Mouse (Mus musculus): ENCODE results near the gene Slc26a6. TPM values are rescaled to one million over a fixed set of nuclear protein-coding genes. Genes with fewer than 3 reads are reported as not detected.

Slc26a6 gene
- polyA plus RNA-seq, 1 experiment = 17.0 TPM

GRCm38 (mm10) chr9:108832390-108833108, 20.5 kb upstream of the Slc26a6 start:
- Histone ChIP-seq H3K4me3 (replicated peaks; ENCODE audit: extremely low read depth, low read depth, low read length) (peak overlapping the region; percentile 56), H3K4me1 (ENCODE audit: control insufficient read depth, insufficient read depth, low read length) (peaks cover 12% of the 10 kb centered on the region)
- WGBS = 4% methylated on average over 46 of the region's 46 CpGs
- TF ChIP-seq CTCF (IDR thresholded peaks at IDR 0.05; ENCODE audit: insufficient read depth, low read length) (no peak), POLR2A (IDR thresholded peaks at IDR 0.05; ENCODE audit: borderline replicate concordance, extremely low read depth, low read depth, low read length) (no peak)
- peak; percentile 85 for DNase-seq

GRCm38 (mm10) chr9:108842989-108843388, 10.1 kb upstream of the Slc26a6 start:
- 0 out of 2 replicates have a peak, but pooled peaks have one; percentile 3 for TF ChIP-seq CTCF (IDR thresholded peaks at IDR 0.05; ENCODE audit: insufficient read depth, low read length)
- no peak for TF ChIP-seq POLR2A (IDR thresholded peaks at IDR 0.05; ENCODE audit: borderline replicate concordance, extremely low read depth, low read depth, low read length)
- 13% methylated on average over 14 of the region's 14 CpGs for WGBS
- Histone ChIP-seq H3K4me3 (replicated peaks; ENCODE audit: extremely low read depth, low read depth, low read length) (no peak overlapping the region), H3K4me1 (ENCODE audit: control insufficient read depth, insufficient read depth, low read length) (no peaks in the 10 kb centered on the region)
- no peak for DNase-seq

- no peak overlapping the region for H3K4me3 ChIP-seq (replicated peaks; ENCODE audit: extremely low read depth, low read depth, low read length)
- no peaks in the 10 kb centered on the region for H3K4me1 ChIP-seq (ENCODE audit: control insufficient read depth, insufficient read depth, low read length)
- no peak for TF ChIP-seq CTCF (IDR thresholded peaks at IDR 0.05; ENCODE audit: insufficient read depth, low read length)
- TF ChIP-seq POLR2A (IDR thresholded peaks at IDR 0.05; ENCODE audit: borderline replicate concordance, extremely low read depth, low read depth, low read length) = no peak
- no peak for DNase-seq
- WGBS = 73% methylated on average over 5 of the region's 5 CpGs
Measured at GRCm38 (mm10) chr9:108845390-108845789, 7.7 kb upstream of the Slc26a6 start.

- DNase-seq = no peak
- WGBS = 53% methylated on average over 4 of the region's 4 CpGs
- Histone ChIP-seq H3K4me1 (ENCODE audit: control insufficient read depth, insufficient read depth, low read length) (no peaks in the 10 kb centered on the region), H3K4me3 (replicated peaks; ENCODE audit: extremely low read depth, low read depth, low read length) (no peak overlapping the region)
- TF ChIP-seq CTCF (IDR thresholded peaks at IDR 0.05; ENCODE audit: insufficient read depth, low read length) (no peak), POLR2A (IDR thresholded peaks at IDR 0.05; ENCODE audit: borderline replicate concordance, extremely low read depth, low read depth, low read length) (no peak)
Measured at GRCm38 (mm10) chr9:108847374-108847773, 5.7 kb upstream of the Slc26a6 start.

GRCm38 (mm10) chr9:108848419-108848818, 4.7 kb upstream of the Slc26a6 start:
- TF ChIP-seq CTCF (IDR thresholded peaks at IDR 0.05; ENCODE audit: insufficient read depth, low read length) (no peak), POLR2A (IDR thresholded peaks at IDR 0.05; ENCODE audit: borderline replicate concordance, extremely low read depth, low read depth, low read length) (no peak)
- 58% methylated on average over 17 of the region's 17 CpGs for WGBS

GRCm38 (mm10) chr9:108853635-108854240, 655 bp downstream of the Slc26a6 start:
- peaks cover 3% of the 10 kb centered on the region; the same call in 1 of the 2 replicates for H3K4me1 ChIP-seq (ENCODE audit: control insufficient read depth, insufficient read depth, low read length)
- peak overlapping the region; percentile 84 for H3K4me3 ChIP-seq (replicated peaks; ENCODE audit: extremely low read depth, low read depth, low read length)
- 3% methylated on average over 25 of the region's 25 CpGs for WGBS
- TF ChIP-seq POLR2A (IDR thresholded peaks at IDR 0.05; ENCODE audit: borderline replicate concordance, extremely low read depth, low read depth, low read length) (no peak; the same call in 1 of the 2 replicates), CTCF (IDR thresholded peaks at IDR 0.05; ENCODE audit: insufficient read depth, low read length) (peak; percentile 42)
- peak; percentile 84 for DNase-seq

More at GRCm38 (mm10) chr9:108848419-108848818, 4.7 kb upstream of the Slc26a6 start:
- no peak for DNase-seq
- Histone ChIP-seq H3K4me1 (ENCODE audit: control insufficient read depth, insufficient read depth, low read length) (0 out of 2 replicates have a peak, but pooled peaks cover under 1% of the 10 kb centered on the region), H3K4me3 (replicated peaks; ENCODE audit: extremely low read depth, low read depth, low read length) (no peak overlapping the region)

GRCm38 (mm10) chr9:108854241-108854696, 1.2 kb downstream of the Slc26a6 start:
- DNase-seq = peak; percentile 88

GRCm38 (mm10) chr9:108855335-108855734, 2.3 kb downstream of the Slc26a6 start:
- no peak for DNase-seq
- TF ChIP-seq CTCF (IDR thresholded peaks at IDR 0.05; ENCODE audit: insufficient read depth, low read length) (no peak), POLR2A (IDR thresholded peaks at IDR 0.05; ENCODE audit: borderline replicate concordance, extremely low read depth, low read depth, low read length) (no peak)

More at GRCm38 (mm10) chr9:108854241-108854696, 1.2 kb downstream of the Slc26a6 start:
- TF ChIP-seq CTCF (IDR thresholded peaks at IDR 0.05; ENCODE audit: insufficient read depth, low read length) (no peak), POLR2A (IDR thresholded peaks at IDR 0.05; ENCODE audit: borderline replicate concordance, extremely low read depth, low read depth, low read length) (peak; percentile 83; the same call in 1 of the 2 replicates)
- Histone ChIP-seq H3K4me3 (replicated peaks; ENCODE audit: extremely low read depth, low read depth, low read length) (peak overlapping the region; percentile 84), H3K4me1 (ENCODE audit: control insufficient read depth, insufficient read depth, low read length) (peaks cover 3% of the 10 kb centered on the region; the same call in 1 of the 2 replicates)
- under 1% methylated on average over 28 of the region's 28 CpGs for WGBS

GRCm38 (mm10) chr9:108858792-108859527, 5.9 kb downstream of the Slc26a6 start:
- WGBS = 73% methylated on average over 8 of the region's 8 CpGs
- DNase-seq = no peak
- no peak overlapping the region for H3K4me3 ChIP-seq (replicated peaks; ENCODE audit: extremely low read depth, low read depth, low read length)
- TF ChIP-seq POLR2A (IDR thresholded peaks at IDR 0.05; ENCODE audit: borderline replicate concordance, extremely low read depth, low read depth, low read length) (no peak), CTCF (IDR thresholded peaks at IDR 0.05; ENCODE audit: insufficient read depth, low read length) (no peak)
- H3K4me1 ChIP-seq (ENCODE audit: control insufficient read depth, insufficient read depth, low read length) = no peaks in the 10 kb centered on the region

More at GRCm38 (mm10) chr9:108855335-108855734, 2.3 kb downstream of the Slc26a6 start:
- 54% methylated on average over 5 of the region's 5 CpGs for WGBS
- Histone ChIP-seq H3K4me3 (replicated peaks; ENCODE audit: extremely low read depth, low read depth, low read length) (no peak overlapping the region), H3K4me1 (ENCODE audit: control insufficient read depth, insufficient read depth, low read length) (peaks cover 3% of the 10 kb centered on the region; the same call in 1 of the 2 replicates)
